Mouse (Mus musculus) retina, postnatal 7 days (tissue): Measurements from ENCODE around the gene Tymp.

ENCODE experiments used
- DNase-seq: peaks from one replicate; pipeline ENCODE4 v3.0.0-alpha.2; 2012; ENCODE audit warnings: low read depth, low spot score

The Tymp gene

GRCm38 (mm10) chr15:89374340-89374739 is 2.5 kb downstream of the Tymp start:
- no peak for DNase-seq

- peak; percentile 84 for DNase-seq
Measured at GRCm38 (mm10) chr15:89373762-89374248, 3.0 kb downstream of the Tymp start, which contains the start of gene Sco2. Sco2 (minus strand) TSS chr15:89373846.

GRCm38 (mm10) chr15:89373027-89373761 is 3.6 kb downstream of the Tymp start:
- peak; percentile 67 for DNase-seq

- no peak for DNase-seq
Measured at GRCm38 (mm10) chr15:89372536-89372935, 4.3 kb downstream of the Tymp start.

- DNase-seq = no peak
Measured at GRCm38 (mm10) chr15:89372068-89372467, 4.8 kb downstream of the Tymp start.

GRCm38 (mm10) chr15:89365141-89365551 is 11.7 kb downstream of the Tymp start:
- DNase-seq = no peak

- no peak for DNase-seq
Measured at GRCm38 (mm10) chr15:89363051-89363450, 13.8 kb downstream of the Tymp start.

GRCm38 (mm10) chr15:89358784-89359183 is 18.1 kb downstream of the Tymp start:
- DNase-seq = no peak

GRCm38 (mm10) chr15:89356372-89356771 is 20.5 kb downstream of the Tymp start:
- no peak for DNase-seq

GRCm38 (mm10) chr15:89355241-89356187 is 21.3 kb downstream of the Tymp start, which contains the start of the genes Lmf2 and Ncaph2:
Lmf2 (minus strand) TSS chr15:89355659.
Ncaph2 (plus strand) TSS chr15:89355719.
- peak; percentile 94 for DNase-seq

- DNase-seq = no peak
Measured at GRCm38 (mm10) chr15:89354455-89354854, 22.4 kb downstream of the Tymp start.

- DNase-seq = no peak
Measured at GRCm38 (mm10) chr15:89353837-89354236, 23.0 kb downstream of the Tymp start.

GRCm38 (mm10) chr15:89352795-89353194 is 24.0 kb downstream of the Tymp start:
- no peak for DNase-seq

- DNase-seq = no peak
Measured at GRCm38 (mm10) chr15:89352054-89352453, 24.8 kb downstream of the Tymp start.

- DNase-seq = no peak
Measured at GRCm38 (mm10) chr15:89351302-89351701, 25.5 kb downstream of the Tymp start.

- DNase-seq = no peak
Measured at GRCm38 (mm10) chr15:89350447-89350846, 26.4 kb downstream of the Tymp start.

GRCm38 (mm10) chr15:89343325-89343724 is 33.5 kb downstream of the Tymp start:
- no peak for DNase-seq

GRCm38 (mm10) chr15:89341678-89342077 is 35.2 kb downstream of the Tymp start:
- DNase-seq = no peak

GRCm38 (mm10) chr15:89340136-89340535 is 36.7 kb downstream of the Tymp start:
- DNase-seq = no peak

GRCm38 (mm10) chr15:89339696-89340095 is 37.1 kb downstream of the Tymp start:
- DNase-seq = no peak

- no peak for DNase-seq
Measured at GRCm38 (mm10) chr15:89336422-89336821, 40.4 kb downstream of the Tymp start.
